Mouse (Mus musculus): ENCODE data around the gene Srp9. TPM values are rescaled to one million over a fixed set of nuclear protein-coding genes. Genes with fewer than 3 reads are reported as not detected.

The Srp9 gene
- polyA plus RNA-seq, 1 experiment from 2014 or later: 179 TPM

GRCm38 (mm10) chr1:182099062-182099461 lies 25.5 kb upstream of the Srp9 start:
- Histone ChIP-seq H3K9me3 (ENCODE audit: control insufficient read depth, low read length) (no peaks in the 10 kb centered on the region), H3K27me3 (ENCODE audit: control insufficient read depth, insufficient read depth, low read length) (no peaks in the 10 kb centered on the region), H3K36me3 (ENCODE audit: control insufficient read depth, insufficient read depth, low read length) (no peaks in the 10 kb centered on the region), H3K9ac (ENCODE audit: low read length) (no peak overlapping the region), H3K27ac (replicated peaks; ENCODE audit: low read depth, low read length) (no peak overlapping the region), H3K4me1 (ENCODE audit: control insufficient read depth, insufficient read depth, low read length) (peaks cover 13% of the 10 kb centered on the region; the same call in 1 of the 2 replicates), H3K4me2 (ENCODE audit: low read depth, severe bottlenecking) (no peak overlapping the region), H3K4me3 (ENCODE audit: low read depth, low read length) (no peak overlapping the region)
- 40% methylated on average over 5 of the region's 5 CpGs for WGBS
- ATAC-seq (ENCODE audit: insufficient number of reproducible peaks, low FRiP score, low TSS enrichment, low read depth): no peak
- no peak for DNase-seq (ENCODE audit: low spot score)

GRCm38 (mm10) chr1:182100403-182100802 lies 24.1 kb upstream of the Srp9 start:
- H3K27me3 ChIP-seq (ENCODE audit: control insufficient read depth, insufficient read depth, low read length): no peaks in the 10 kb centered on the region
- no peak overlapping the region for H3K4me2 ChIP-seq (ENCODE audit: low read depth, severe bottlenecking)
- H3K36me3 ChIP-seq (ENCODE audit: control insufficient read depth, insufficient read depth, low read length): no peaks in the 10 kb centered on the region
- peaks cover 11% of the 10 kb centered on the region; the same call in 1 of the 2 replicates for H3K4me1 ChIP-seq (ENCODE audit: control insufficient read depth, insufficient read depth, low read length)
- no peaks in the 10 kb centered on the region for H3K9me3 ChIP-seq (ENCODE audit: control insufficient read depth, low read length)
- no peak overlapping the region for H3K9ac ChIP-seq (ENCODE audit: low read length)
- H3K4me3 ChIP-seq (ENCODE audit: low read depth, low read length): no peak overlapping the region
- H3K27ac ChIP-seq (replicated peaks; ENCODE audit: low read depth, low read length): no peak overlapping the region
- ATAC-seq (ENCODE audit: insufficient number of reproducible peaks, low FRiP score, low TSS enrichment, low read depth) (no peak), DNase-seq (ENCODE audit: low spot score) (no peak)
- 61% methylated on average over 3 of the region's 3 CpGs for WGBS

- no peak for ATAC-seq (ENCODE audit: insufficient number of reproducible peaks, low FRiP score, low TSS enrichment, low read depth)
- WGBS: 83% methylated on average over 4 of the region's 4 CpGs
- Histone ChIP-seq H3K4me1 (ENCODE audit: control insufficient read depth, insufficient read depth, low read length) (peaks cover 11% of the 10 kb centered on the region; the same call in 1 of the 2 replicates), H3K27ac (replicated peaks; ENCODE audit: low read depth, low read length) (no peak overlapping the region), H3K36me3 (ENCODE audit: control insufficient read depth, insufficient read depth, low read length) (no peaks in the 10 kb centered on the region), H3K27me3 (ENCODE audit: control insufficient read depth, insufficient read depth, low read length) (no peaks in the 10 kb centered on the region), H3K4me3 (ENCODE audit: low read depth, low read length) (no peak overlapping the region), H3K9me3 (ENCODE audit: control insufficient read depth, low read length) (no peaks in the 10 kb centered on the region), H3K9ac (ENCODE audit: low read length) (no peak overlapping the region), H3K4me2 (ENCODE audit: low read depth, severe bottlenecking) (no peak overlapping the region)
- DNase-seq (ENCODE audit: low spot score): no peak
Observed at GRCm38 (mm10) chr1:182101468-182101867, 23.1 kb upstream of the Srp9 start.

- H3K27ac ChIP-seq (replicated peaks; ENCODE audit: low read depth, low read length): no peak overlapping the region; the same call in 1 of the 2 replicates
- DNase-seq (ENCODE audit: low spot score) (peak; percentile 39), ATAC-seq (ENCODE audit: insufficient number of reproducible peaks, low FRiP score, low TSS enrichment, low read depth) (0 out of 2 replicates have a peak, but pooled peaks have one; percentile 41)
- no peaks in the 10 kb centered on the region for H3K27me3 ChIP-seq (ENCODE audit: control insufficient read depth, insufficient read depth, low read length)
- no peak overlapping the region for H3K4me3 ChIP-seq (ENCODE audit: low read depth, low read length)
- H3K36me3 ChIP-seq (ENCODE audit: control insufficient read depth, insufficient read depth, low read length): no peaks in the 10 kb centered on the region
- no peak overlapping the region for H3K9ac ChIP-seq (ENCODE audit: low read length)
- H3K4me1 ChIP-seq (ENCODE audit: control insufficient read depth, insufficient read depth, low read length): peaks cover 11% of the 10 kb centered on the region; the same call in 1 of the 2 replicates
- no peak overlapping the region for H3K4me2 ChIP-seq (ENCODE audit: low read depth, severe bottlenecking)
- no peaks in the 10 kb centered on the region for H3K9me3 ChIP-seq (ENCODE audit: control insufficient read depth, low read length)
Observed at GRCm38 (mm10) chr1:182102706-182103105, 21.8 kb upstream of the Srp9 start.

GRCm38 (mm10) chr1:182103436-182103835 lies 21.1 kb upstream of the Srp9 start:
- H3K4me3 ChIP-seq (ENCODE audit: low read depth, low read length): no peak overlapping the region
- H3K4me1 ChIP-seq (ENCODE audit: control insufficient read depth, insufficient read depth, low read length): peaks cover 11% of the 10 kb centered on the region; the same call in 1 of the 2 replicates
- H3K9ac ChIP-seq (ENCODE audit: low read length): no peak overlapping the region
- no peak for ATAC-seq (ENCODE audit: insufficient number of reproducible peaks, low FRiP score, low TSS enrichment, low read depth)
- no peaks in the 10 kb centered on the region for H3K27me3 ChIP-seq (ENCODE audit: control insufficient read depth, insufficient read depth, low read length)
- H3K9me3 ChIP-seq (ENCODE audit: control insufficient read depth, low read length): no peaks in the 10 kb centered on the region
- H3K36me3 ChIP-seq (ENCODE audit: control insufficient read depth, insufficient read depth, low read length): no peaks in the 10 kb centered on the region
- H3K27ac ChIP-seq (replicated peaks; ENCODE audit: low read depth, low read length): no peak overlapping the region
- no peak overlapping the region for H3K4me2 ChIP-seq (ENCODE audit: low read depth, severe bottlenecking)
- 81% methylated on average over 11 of the region's 11 CpGs for WGBS
- DNase-seq (ENCODE audit: low spot score): no peak

- Histone ChIP-seq H3K27me3 (ENCODE audit: control insufficient read depth, insufficient read depth, low read length) (no peaks in the 10 kb centered on the region), H3K4me2 (ENCODE audit: low read depth, severe bottlenecking) (no peak overlapping the region), H3K36me3 (ENCODE audit: control insufficient read depth, insufficient read depth, low read length) (no peaks in the 10 kb centered on the region), H3K4me3 (ENCODE audit: low read depth, low read length) (no peak overlapping the region), H3K9me3 (ENCODE audit: control insufficient read depth, low read length) (no peaks in the 10 kb centered on the region), H3K9ac (ENCODE audit: low read length) (no peak overlapping the region), H3K27ac (replicated peaks; ENCODE audit: low read depth, low read length) (no peak overlapping the region), H3K4me1 (ENCODE audit: control insufficient read depth, insufficient read depth, low read length) (peaks cover 11% of the 10 kb centered on the region; the same call in 1 of the 2 replicates)
- WGBS: 55% methylated on average over 3 of the region's 3 CpGs
- ATAC-seq (ENCODE audit: insufficient number of reproducible peaks, low FRiP score, low TSS enrichment, low read depth) (no peak), DNase-seq (ENCODE audit: low spot score) (no peak)
Observed at GRCm38 (mm10) chr1:182105023-182105422, 19.5 kb upstream of the Srp9 start.

GRCm38 (mm10) chr1:182107251-182107650 lies 17.3 kb upstream of the Srp9 start:
- Histone ChIP-seq H3K4me1 (ENCODE audit: control insufficient read depth, insufficient read depth, low read length) (peaks cover 19% of the 10 kb centered on the region), H3K9me3 (ENCODE audit: control insufficient read depth, low read length) (no peaks in the 10 kb centered on the region), H3K27me3 (ENCODE audit: control insufficient read depth, insufficient read depth, low read length) (no peaks in the 10 kb centered on the region), H3K4me3 (ENCODE audit: low read depth, low read length) (no peak overlapping the region), H3K9ac (ENCODE audit: low read length) (no peak overlapping the region), H3K4me2 (ENCODE audit: low read depth, severe bottlenecking) (no peak overlapping the region), H3K27ac (replicated peaks; ENCODE audit: low read depth, low read length) (no peak overlapping the region), H3K36me3 (ENCODE audit: control insufficient read depth, insufficient read depth, low read length) (no peaks in the 10 kb centered on the region)
- ATAC-seq (ENCODE audit: insufficient number of reproducible peaks, low FRiP score, low TSS enrichment, low read depth): no peak
- WGBS: 84% methylated on average over 9 of the region's 9 CpGs
- no peak for DNase-seq (ENCODE audit: low spot score)

- H3K27ac ChIP-seq (replicated peaks; ENCODE audit: low read depth, low read length): no peak overlapping the region
- WGBS: 65% methylated on average over 13 of the region's 13 CpGs
- DNase-seq (ENCODE audit: low spot score) (no peak), ATAC-seq (ENCODE audit: insufficient number of reproducible peaks, low FRiP score, low TSS enrichment, low read depth) (no peak)
- H3K27me3 ChIP-seq (ENCODE audit: control insufficient read depth, insufficient read depth, low read length): no peaks in the 10 kb centered on the region
- no peak overlapping the region; the same call in 1 of the 2 replicates for H3K9ac ChIP-seq (ENCODE audit: low read length)
- H3K9me3 ChIP-seq (ENCODE audit: control insufficient read depth, low read length): no peaks in the 10 kb centered on the region
- H3K4me1 ChIP-seq (ENCODE audit: control insufficient read depth, insufficient read depth, low read length): peaks cover 10% of the 10 kb centered on the region
- no peak overlapping the region for H3K4me3 ChIP-seq (ENCODE audit: low read depth, low read length)
- H3K36me3 ChIP-seq (ENCODE audit: control insufficient read depth, insufficient read depth, low read length): no peaks in the 10 kb centered on the region
- no peak overlapping the region for H3K4me2 ChIP-seq (ENCODE audit: low read depth, severe bottlenecking)
Observed at GRCm38 (mm10) chr1:182108397-182109099, 16.0 kb upstream of the Srp9 start.

Measured in limb, embryonic 11.5 days (tissue).